Mouse (Mus musculus): Measurements from ENCODE around the gene Dock4. TPM values are rescaled to one million over a fixed set of nuclear protein-coding genes. Genes with fewer than 3 reads are reported as not detected.
A peak's percentile ranks its signal among the peaks of the same experiment; 100 is the strongest.

Gene Dock4
- total RNA-seq, 2 experiments from 2014 or later: 81.1 to 99.7 TPM

DNA sequence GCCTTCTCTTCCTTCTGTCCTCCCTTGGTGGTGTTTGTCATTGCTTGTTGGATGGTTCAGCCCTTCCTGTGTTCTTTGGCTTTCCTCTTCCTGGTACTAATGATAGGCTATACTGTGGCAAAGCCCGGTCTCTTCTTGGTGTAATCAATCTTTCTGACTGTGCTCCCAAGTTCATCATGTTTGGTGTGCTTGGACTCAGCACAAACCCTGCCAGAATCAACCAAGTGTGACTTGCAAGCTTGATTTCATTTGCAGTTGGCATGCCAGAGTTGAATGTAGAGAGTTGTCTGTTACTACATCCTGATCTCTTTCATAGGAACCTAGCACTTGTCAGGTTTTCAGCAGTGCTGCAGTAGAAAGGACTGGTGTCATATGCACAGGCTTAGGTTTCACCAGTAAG is 106.4 kb downstream of the Dock4 start:
- no peak for DNase-seq (ENCODE audit: low spot score in 2 of 2)
- intact Hi-C loops (cut with DNase I): no loop called here

DNA sequence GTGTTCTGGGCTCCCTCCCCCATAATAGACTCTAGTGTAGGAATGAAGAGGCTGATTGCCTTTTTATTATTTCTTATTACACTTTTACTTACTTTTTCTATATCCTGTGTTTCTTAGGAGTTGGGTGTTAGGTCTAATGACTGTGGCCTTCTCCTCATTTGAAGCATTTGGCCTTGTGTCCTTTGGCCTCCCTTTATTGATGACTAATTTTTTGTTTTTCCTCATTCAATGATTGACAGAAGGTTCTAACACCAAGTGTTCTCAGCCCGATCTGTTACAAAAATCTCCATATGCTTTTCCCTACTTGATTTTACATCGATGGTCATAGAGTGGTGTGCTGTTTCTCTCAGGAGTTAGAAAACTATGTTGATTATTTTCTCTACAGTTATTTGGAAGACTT is 108.2 kb downstream of the Dock4 start:
- intact Hi-C loops (cut with DNase I): no loop called here
- DNase-seq (ENCODE audit: low spot score in 2 of 2): no peak

DNA sequence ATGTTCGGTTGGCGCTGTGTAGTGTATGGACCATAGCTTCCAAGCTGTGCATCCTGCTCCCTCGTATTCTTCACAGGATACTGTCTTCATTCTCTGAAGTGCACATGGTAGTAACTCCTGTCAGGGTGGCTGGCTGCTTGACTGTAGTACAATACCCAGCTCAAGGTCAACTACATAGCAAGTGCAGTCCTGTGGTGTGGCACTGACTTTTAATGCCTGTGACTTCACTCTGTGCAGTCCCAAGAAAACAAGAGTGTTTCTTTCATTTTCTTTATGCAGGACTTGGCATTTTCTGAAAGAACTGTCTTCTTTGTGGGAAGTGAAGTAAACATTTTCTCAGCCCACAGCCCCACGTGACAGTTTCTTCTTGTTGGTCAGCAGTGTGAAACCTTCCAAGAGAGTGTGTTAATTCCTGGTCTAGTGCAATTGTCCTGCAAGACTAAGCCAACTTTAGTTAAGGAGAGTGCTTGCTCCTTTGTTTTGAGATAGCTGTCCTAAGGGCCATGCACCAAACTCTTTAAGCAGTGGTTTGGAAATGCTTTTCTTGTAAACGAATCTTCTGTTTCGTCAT is 109.3 kb downstream of the Dock4 start:
- DNase-seq (ENCODE audit: low spot score in 2 of 2): no peak
- intact Hi-C loops (cut with DNase I): no loop called here

DNA sequence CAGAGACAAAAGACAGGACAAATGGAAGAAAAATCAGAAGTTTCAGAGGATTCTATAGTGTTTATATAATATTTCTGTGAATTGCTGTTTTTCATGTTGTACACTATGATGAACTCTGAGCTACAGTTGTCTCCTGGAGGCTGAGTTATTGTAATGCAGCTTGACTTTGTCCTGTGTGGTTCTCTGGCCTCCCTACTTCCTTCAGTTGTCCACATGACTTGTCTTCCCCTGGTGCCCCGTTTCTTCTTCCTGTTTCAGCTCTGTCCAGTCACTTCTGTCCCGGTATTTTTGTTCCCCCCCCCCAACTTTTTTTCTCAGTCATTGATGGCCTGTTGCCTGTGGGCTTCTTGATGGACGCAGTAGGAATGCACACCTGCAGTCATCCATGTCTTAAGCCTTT is 112.8 kb downstream of the Dock4 start:
- intact Hi-C loops (cut with DNase I): no loop called here
- no peak for DNase-seq (ENCODE audit: low spot score in 2 of 2)

DNA sequence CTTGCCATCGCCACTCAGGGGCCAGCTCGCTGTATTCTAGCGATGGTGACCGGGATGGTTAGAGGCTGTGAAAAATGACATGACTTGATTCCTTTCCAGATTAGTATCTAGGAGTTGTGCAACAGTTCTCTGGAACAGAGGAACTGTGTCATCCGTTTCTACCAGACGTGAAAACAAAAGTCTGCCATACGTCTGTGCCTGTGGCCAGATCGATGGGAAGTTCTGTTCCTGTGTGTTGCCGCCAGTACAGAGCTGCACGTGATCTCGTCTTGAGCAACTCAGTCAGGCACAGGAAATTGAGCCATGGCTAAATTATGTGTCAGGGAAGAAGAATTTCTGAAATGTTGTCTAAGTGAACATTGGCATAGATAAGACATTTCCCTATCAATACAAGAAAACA is 113.4 kb downstream of the Dock4 start:
- DNase-seq (ENCODE audit: low spot score in 2 of 2): no peak
- intact Hi-C loops (cut with DNase I): no loop called here

DNA sequence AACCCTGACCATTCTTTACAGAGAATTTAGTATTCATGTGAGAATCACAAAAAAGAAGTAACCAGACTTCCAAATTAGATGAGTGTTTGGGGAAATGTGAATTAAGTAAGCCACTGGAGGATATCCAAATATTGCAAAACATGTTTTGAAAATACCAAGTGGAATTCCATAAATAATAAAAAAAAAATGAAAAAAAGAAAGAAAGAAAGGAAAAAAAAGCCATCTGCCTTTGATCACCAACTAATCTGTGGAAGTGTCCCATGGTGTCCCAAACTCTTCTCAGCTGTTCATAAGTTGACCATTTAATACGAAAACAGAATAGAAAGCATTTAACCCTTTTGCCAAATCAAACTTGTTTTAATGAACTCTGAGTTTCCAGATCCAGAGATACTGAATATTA is 118.0 kb downstream of the Dock4 start:
- DNase-seq (ENCODE audit: low spot score in 2 of 2): no peak
- intact Hi-C loops (cut with DNase I): no loop called here

DNA sequence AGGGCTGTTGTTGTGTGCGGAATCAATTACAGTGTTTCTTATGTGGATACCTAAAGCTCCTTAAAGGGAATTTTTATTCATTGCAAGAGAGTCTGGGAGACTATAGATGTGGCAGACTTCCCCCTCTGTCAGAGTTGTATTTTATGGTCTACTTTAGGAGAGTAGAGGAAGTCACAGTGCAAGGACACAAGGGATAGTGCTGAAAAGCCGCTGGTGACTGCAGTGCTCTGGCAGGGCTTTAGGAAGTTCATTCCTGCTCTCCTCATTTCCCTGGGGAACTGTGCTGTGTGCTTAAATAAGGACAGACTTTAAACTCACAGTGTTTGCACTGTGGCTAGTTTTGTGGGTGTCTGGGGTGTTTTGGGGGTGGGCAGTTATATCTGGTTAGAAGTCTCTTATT is 118.5 kb downstream of the Dock4 start:
- intact Hi-C loops (cut with DNase I): no loop called here
- DNase-seq (ENCODE audit: low spot score in 2 of 2): no peak

DNA sequence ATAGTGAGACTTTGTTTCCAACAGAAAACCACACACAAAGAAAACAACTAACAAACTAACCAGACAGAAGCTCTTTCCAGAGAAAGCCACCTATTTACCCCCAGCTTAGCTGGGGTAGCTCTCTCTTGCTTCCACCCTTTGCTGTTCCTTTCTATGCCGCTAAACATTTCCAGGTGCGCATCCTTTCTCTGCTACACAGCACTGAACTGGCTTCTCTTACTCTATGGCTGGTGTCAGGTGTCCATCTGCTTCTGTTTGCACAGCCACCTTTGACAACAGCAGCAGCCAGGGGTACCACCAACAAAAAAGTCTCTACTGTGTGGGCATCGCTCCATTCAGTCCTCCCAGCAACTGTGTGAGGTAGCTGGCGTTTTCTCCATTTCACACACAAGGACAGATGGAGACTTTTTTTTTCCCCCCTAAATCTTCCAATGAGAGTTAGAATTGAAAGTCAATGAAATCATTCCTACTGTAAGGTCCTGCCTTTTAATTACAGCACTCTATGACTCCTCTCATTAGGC is 122.7 kb downstream of the Dock4 start:
- intact Hi-C loops (cut with DNase I): no loop called here
- no peak for DNase-seq (ENCODE audit: low spot score in 2 of 2)

DNA sequence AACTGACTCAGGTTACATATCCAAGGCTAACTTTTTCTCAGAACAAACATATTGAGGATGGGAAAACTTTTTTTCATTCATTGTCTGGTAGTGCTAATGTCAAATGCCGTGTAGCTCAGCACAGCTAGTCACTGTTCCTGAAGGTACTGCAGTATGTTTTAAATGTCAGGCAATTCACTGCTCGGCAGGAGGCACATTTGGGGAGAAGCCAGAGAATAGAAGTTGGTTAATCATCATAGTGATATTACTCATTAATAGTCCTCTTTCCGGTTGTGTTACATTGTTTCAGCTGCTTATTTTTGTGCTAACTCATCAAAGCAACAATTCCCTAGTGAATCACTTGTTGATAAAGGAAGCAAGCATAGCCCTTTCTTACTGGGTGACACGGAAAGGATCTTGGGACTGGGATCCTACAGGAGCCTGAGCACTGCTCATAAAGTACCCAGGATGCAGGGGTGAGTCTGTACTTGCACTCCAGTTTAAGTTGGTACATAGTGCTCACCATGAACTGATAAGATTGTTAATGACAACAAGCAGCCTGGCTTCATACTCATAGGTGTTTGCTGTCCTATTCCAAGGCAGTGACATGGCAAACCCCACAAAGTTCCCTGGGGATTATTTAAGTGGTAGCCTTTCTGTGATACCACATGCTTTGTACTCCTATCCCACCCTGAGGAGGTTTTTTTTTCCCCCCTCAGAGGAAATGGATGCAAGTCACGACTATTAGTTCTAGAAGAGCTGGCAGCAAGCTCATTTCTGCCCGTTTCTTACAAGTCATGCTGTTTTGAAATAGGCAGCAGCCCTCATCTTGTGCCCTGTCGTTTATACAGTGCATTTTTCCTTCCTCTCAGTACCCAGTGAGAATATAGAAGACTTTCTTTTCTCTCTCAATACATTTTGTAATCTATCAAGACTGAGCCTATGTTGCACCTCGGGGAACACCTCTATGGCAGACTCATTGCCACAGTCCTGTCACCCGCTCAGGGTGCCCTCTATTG is 123.5 kb downstream of the Dock4 start:
- intact Hi-C loops (cut with DNase I): no loop called here
- no peak for DNase-seq (ENCODE audit: low spot score in 2 of 2)

DNA sequence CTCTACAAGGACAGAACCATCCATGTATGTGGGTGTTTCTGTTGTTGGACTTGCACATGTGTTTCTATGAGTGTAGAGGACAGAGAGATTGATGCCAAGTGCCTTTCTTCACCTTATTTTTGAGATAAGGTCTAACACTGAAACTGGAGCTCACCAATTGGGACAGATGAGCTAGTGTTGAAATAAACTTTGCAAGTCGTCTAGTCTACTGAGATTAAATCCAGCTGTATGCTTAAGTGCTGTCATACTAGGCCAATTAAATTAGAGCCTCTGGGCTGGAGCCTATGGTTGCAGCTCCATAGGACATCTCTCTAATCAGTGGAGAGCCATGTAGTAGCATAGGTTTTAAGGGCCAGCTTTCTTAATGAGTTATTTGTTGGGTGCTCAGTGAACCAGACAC is 124.5 kb downstream of the Dock4 start:
- DNase-seq (ENCODE audit: low spot score in 2 of 2): no peak
- intact Hi-C loops (cut with DNase I): no loop called here

DNA sequence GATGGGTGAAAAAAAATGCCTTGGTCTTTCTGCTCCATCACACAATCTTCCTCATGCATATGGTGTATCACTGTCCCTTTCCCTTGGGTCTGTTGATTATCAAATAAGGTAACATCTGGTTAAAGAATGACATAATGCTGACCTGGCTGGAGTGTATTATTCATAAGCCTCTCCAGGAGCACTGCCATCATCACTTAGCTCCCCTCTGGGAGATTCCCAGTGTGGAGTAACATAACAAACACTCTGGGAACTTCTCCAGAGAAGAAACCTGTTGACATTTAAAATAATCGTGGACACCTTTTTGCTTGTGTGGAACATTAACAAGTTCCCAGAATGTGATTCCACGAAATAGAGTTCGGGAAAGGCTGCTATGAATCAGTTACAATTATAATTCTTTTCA is 128.3 kb downstream of the Dock4 start:
- intact Hi-C loops (cut with DNase I): no loop called here
- no peak for DNase-seq (ENCODE audit: low spot score in 2 of 2)

DNA sequence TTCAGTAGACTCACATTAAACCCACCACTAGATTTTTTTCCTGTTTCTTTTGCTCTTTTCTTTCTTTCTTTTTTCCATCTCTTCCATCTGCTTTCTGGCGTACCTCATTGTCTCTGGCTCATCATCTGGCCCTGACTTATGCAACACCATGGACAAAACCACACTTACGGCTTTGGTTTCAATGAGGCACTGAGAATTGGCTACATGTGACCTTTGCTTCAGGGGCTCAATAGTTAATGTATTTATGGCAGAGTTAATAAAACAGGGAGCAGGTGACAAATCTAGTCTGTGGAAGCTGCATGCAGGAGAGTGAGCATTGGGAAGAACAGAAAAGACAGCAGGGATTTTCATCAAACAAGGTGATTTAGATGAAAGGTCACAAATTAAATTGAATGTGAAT is 131.0 kb downstream of the Dock4 start:
- DNase-seq (ENCODE audit: low spot score in 2 of 2): no peak
- intact Hi-C loops (cut with DNase I): no loop called here

DNA sequence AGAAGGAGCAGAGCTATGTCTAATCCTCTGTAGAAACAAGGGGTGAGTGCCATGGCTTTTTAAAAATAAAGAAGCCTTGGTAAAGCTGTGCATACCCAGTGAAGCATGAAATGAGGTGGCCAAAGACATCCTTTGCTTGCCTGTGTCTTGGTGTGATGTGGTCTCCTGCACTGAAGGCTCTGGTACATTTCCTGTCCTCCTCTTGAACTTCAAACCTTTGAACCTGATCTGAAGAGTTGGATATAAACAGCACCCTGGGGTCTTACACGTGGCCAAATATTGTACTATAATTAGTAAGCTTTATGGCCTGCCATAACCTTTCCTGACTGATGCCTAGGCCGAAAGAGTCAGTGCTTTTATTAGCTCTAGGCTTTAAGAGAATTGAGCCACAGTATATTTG is 134.6 kb downstream of the Dock4 start:
- intact Hi-C loops (cut with DNase I): no loop called here
- DNase-seq (ENCODE audit: low spot score in 2 of 2): no peak

DNA sequence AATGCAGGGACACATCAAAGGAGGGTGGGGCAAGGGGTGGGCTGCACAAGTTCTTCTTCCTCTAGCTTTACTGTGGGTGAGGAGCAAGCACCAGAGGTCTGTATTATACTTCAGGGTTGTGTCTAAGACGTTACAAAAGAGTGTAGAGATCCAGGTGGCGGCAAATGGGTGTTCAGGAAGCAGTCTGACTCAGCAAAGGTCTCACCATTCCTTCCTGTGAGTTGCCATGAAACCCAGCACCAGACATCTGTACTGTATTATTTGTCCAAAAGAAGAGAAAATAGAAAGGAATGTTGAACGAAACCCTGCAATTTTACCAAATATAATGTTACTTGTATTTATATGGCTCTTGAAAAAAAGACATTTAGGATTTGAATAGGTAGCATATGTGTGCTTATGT is 135.3 kb downstream of the Dock4 start:
- intact Hi-C loops (cut with DNase I): no loop called here

DNA sequence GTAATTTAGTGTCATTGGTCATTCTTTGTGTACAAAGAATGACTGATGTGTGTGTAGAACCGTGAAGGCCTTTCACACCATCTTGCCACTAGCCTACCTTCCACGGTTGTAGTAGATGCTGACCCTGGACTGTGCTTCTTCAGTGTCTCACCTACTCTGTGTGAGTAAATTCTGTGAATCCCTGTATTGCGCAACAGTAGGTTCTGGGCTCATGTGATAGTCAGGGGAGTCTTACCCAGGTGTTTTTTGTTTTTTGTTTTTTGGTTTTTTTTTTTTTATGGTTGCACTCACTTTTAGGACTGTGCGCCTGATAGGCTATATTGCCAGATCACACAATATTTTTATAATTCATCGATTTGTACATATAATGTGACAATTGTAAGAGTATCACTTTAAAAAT is 136.3 kb downstream of the Dock4 start:
- intact Hi-C loops (cut with DNase I): no loop called here
- DNase-seq (ENCODE audit: low spot score in 2 of 2): no peak

More for the DNA sequence above, 135.3 kb downstream of the Dock4 start:
- no peak for DNase-seq (ENCODE audit: low spot score in 2 of 2)

DNA sequence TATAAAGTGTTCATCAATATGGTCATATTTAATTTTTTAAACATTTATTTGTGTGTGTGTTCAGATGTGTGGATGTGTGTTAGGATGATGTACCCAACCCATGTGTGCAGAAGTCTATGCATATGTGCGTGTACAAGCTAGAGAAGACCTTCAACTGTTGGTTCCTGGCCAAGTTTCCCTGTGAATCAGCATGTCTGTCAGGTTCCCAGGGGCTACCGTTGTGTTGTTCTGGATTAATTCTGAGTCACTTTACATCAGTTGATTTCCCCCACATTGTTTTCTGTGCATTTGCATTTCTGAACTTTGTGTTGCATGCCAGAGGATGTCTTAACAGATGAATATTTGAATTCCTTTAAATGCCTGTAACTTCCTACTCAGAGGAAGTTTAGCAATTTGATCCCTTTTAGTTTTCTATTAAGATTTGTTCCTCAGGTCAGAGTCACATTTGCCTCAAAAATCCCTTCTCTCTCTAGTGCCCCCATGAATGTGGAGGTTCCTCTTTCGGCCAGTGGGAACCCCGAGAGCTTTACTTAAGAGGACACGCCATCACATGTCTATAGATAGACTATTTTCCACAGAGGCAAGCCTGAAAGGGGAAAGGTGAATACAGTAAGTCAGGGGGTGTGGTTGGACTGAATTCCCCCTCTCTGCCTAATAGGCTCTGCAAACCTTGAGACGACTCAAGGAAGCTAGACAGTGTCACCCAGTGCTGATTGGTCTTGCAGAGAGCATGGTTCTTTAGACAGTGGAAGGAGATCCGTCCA is 139.0 kb downstream of the Dock4 start:
- intact Hi-C loops (cut with DNase I): no loop called here

DNA sequence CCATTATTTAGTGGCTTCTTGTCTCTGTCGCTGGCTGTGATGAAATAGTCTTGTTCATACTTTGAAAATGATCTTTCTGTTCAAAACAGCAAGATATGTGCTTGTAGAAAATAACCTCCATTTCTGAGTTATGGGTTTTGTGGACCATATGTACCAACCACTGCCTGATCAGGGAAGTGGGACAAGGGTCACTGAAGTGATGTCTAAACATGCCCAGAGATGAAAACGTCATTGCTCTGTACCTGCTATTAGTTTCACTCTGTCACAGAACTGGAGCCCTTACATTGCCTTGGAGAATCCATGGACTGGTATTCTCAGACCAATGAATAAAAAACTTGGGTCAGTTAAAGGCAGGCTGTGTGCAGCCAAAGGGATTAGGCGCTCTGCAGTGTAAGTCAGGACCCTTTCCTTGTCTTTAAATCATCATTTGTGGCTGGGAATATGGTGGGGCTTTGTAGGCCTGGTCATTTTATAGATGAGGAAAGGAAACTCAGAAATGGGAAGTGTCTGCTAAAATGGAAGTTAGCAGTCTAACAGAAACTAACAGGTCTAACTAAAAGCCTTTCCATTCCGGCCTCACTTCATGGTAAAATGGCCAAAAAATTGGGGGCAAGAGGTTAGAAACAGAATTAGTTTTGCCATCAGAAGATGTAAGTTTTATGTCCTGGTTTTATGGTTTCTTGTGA is 139.8 kb downstream of the Dock4 start:
- intact Hi-C loops (cut with DNase I): no loop called here
- DNase-seq (ENCODE audit: low spot score in 2 of 2): no peak

More for the DNA sequence above, 139.0 kb downstream of the Dock4 start:
- no peak for DNase-seq (ENCODE audit: low spot score in 2 of 2)

DNA sequence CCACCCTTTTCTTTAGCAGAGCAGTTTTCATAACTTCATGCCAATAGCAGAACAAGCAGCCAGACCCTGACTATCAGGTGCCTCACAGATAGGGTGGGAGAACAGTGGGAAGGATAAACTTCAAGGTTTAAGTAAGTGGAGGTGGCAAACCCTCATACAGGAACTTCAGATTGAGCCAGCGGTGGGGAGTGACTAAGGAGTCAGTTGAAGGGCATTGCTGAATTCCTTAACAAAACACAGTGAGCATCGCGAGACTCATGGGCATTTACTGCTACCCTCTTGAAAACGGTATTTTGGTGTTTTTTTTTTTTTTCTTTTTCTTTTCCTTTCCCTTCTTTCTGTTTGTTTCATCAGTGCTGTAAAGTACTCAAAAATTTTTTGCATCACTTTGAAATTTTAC is 148.4 kb downstream of the Dock4 start:
- intact Hi-C loops (cut with DNase I): no loop called here
- no peak for DNase-seq (ENCODE audit: low spot score in 2 of 2)

DNA sequence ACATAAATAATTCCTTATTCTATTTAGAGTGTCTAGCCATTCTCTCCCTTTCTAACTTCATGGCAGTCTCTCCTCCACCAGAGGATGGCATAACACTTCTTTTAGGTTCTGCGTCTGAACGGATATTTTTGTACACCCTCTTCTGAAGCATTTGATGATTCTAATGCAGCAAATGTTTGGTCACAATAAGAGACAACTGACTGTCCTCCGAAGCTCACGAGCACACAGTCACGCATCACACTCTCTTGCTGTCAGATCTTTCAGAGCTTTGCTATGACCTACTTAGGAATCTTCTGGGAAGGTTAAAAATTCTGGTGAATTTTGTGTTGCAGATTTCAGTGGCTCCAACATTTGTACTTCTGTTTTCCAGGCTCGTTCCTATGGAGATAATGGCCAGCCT is 149.7 kb downstream of the Dock4 start:
- intact Hi-C loops (cut with DNase I): no loop called here

DNA sequence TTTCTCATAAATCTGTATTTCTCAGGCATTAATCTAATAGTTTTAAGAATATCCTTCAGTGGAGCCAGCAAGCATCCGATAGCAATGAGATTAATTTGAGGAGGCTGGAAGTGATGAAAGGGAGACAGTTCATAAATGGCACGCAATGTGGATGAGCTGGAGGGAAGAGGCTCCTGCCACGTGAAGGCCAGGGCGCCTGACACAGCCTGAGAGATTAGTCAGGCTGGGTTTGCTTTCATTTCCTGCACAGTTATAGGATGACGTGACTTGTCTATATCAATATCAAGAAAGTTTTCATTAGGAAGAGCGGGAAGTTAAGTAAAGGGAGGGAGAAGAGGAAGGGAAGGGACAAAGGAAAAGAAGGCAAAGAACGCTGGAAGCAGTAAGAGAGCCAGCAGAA is 150.3 kb downstream of the Dock4 start:
- intact Hi-C loops (cut with DNase I): no loop called here
- no peak for DNase-seq (ENCODE audit: low spot score in 2 of 2)

More for the DNA sequence above, 149.7 kb downstream of the Dock4 start:
- peak in 1 of 2 experiments; percentile 33 for DNase-seq (ENCODE audit: low spot score in 2 of 2)

Data from left cerebral cortex, postnatal 36 days (tissue).